Mouse (Mus musculus) heart, embryonic 10.5 days (tissue): Measurements from ENCODE around the gene Psmd12. TPM values are rescaled to one million over a fixed set of nuclear protein-coding genes. Genes with fewer than 3 reads are reported as not detected.

Experiments used
- DNase-seq: peaks from one replicate; pipeline ENCODE4 v3.0.0-alpha.2; 2017; ENCODE audit warnings: low spot score
- H3K27ac ChIP-seq: fragments of 300-500 bp; sonication (generic); 2 replicates; pipeline ENCODE4 v1.5.1; 2016; ENCODE audit warnings: mild to moderate bottlenecking
- H3K27me3 ChIP-seq: fragments of 300-500 bp; sonication (generic); 2 replicates; pipeline ENCODE4 v1.6.1; 2016; ENCODE audit warnings: mild to moderate bottlenecking; ENCODE audit not compliant: poor library complexity, insufficient read depth, severe bottlenecking
- H3K36me3 ChIP-seq: fragments of 300-500 bp; sonication (generic); 2 replicates; pipeline ENCODE4 v1.6.1; 2016; ENCODE audit warnings: mild to moderate bottlenecking, moderate library complexity
- H3K4me1 ChIP-seq: fragments of 300-500 bp; sonication (generic); 2 replicates; pipeline ENCODE4 v1.6.1; 2016; ENCODE audit warnings: mild to moderate bottlenecking
- H3K4me3 ChIP-seq: fragments of 300-500 bp; sonication (generic); 2 replicates; pipeline ENCODE4 v1.5.1; 2016; ENCODE audit warnings: mild to moderate bottlenecking, moderate library complexity
- H3K9me3 ChIP-seq: fragments of 300-500 bp; sonication (generic); 2 replicates; pipeline ENCODE4 v1.6.1; 2016; ENCODE audit warnings: mild to moderate bottlenecking, moderate library complexity
- WGBS: fragments of 180-500 bp; shearing (Covaris S2); methylation state at CpG from one replicate; pipeline ENCODE4 v1.1.7; 2016; 5-methylcytosine and 5-hydroxymethylcytosine counted together
- polyA plus RNA-seq: library from polyadenylated mRNA; unstranded; fragments of >200 nt; fragmentation: Nextera tagmentation; extraction: Ambion mirVana; gene quantifications from 2 replicates; pipeline ENCODE4 v1.2.1, GENCODE M21; 2016

Gene Psmd12
- polyA plus RNA-seq, 1 experiment from 2014 or later: 223 TPM

DNA sequence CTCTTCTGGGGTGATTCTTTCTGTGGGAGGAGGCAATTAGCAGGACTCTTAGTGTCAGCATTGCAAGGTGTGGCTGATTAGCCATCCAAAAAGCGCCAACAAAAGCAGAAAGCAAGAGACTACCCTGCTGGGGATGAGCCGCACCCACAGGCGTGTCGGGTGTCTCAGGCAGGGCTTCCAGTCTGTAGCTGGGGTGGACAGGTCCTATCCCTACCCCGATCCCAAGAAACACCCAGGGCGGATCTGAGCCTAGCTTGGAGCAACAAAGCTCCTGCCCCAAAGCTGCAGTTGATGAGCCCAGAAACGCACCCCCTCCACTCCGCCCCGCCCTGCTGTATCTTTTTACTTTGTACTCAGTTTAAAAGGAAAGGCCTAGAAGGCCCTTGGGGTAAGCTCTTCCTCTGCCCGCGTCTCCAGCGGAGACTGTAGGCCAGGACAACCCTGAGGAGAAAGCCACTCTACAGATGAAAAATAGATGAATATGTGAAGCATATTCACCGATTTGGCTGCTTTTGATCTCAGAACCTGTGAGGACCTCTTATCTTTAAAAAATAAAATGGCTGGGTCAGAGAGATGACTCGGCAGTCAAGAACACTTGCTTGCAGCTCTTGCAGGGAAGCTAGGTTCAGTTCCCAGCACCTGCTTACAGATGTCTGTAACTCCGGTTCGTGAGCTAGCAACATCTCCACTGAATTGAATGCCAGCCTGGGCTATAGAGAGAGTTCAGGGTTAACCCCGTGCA is 29.9 kb upstream of the Psmd12 start:
- H3K9me3 ChIP-seq: no peaks in the 10 kb centered on the region
- H3K27ac ChIP-seq: peak overlapping the region; percentile 47; the same call in 1 of the 2 replicates
- peaks cover 38% of the 10 kb centered on the region for H3K4me1 ChIP-seq
- no peak overlapping the region for H3K4me3 ChIP-seq
- no peaks in the 10 kb centered on the region for H3K27me3 ChIP-seq
- DNase-seq: no peak
- H3K36me3 ChIP-seq: peaks cover 8% of the 10 kb centered on the region
- WGBS: 60% methylated on average over 17 of the region's 17 CpGs

DNA sequence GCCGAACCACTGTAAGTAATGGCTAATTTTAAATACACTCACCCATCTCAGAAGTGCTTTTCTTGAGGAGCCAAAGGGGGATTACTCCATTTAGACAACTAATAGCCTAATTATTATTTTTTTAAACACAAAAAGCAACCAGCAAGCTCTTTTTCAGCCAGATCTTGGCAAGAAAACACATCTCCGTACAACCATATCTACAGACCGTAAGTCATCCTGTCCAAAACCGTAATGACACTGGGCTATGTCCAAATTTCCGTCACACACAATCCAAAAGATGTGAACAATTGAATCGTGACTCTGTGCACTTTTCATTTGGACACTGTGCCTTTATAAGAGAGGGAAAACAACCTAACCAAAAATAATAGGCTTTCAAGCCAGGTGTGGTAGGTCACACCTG is 29.2 kb upstream of the Psmd12 start:
- WGBS: 88% methylated on average over 6 of the region's 6 CpGs
- Histone ChIP-seq H3K27me3 (no peaks in the 10 kb centered on the region), H3K9me3 (no peaks in the 10 kb centered on the region), H3K4me3 (no peak overlapping the region), H3K36me3 (peaks cover 8% of the 10 kb centered on the region), H3K27ac (no peak overlapping the region), H3K4me1 (peaks cover 45% of the 10 kb centered on the region)
- no peak for DNase-seq

DNA sequence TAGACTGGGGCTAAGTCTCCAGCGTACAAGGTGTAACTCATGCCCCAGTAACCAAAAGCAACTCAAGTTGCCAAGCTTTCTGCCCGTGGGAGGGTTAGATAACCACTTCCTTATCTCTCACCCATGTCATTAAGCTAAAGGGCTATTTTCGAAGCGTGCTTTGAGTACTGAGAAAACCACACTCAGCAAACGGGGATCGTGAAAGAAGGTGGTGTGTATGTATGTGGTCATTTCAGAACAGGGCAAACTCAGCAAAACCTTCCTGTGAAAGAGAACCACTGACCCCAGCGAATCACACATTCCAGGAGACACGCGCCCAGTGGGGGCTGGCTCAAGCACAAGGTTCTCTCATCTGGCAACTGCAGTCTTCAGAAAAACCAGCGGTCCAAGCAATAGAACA is 28.2 kb upstream of the Psmd12 start:
- Histone ChIP-seq H3K36me3 (peaks cover 8% of the 10 kb centered on the region), H3K4me1 (peaks cover 48% of the 10 kb centered on the region), H3K4me3 (no peak overlapping the region), H3K27me3 (no peaks in the 10 kb centered on the region), H3K27ac (no peak overlapping the region; the same call in 1 of the 2 replicates), H3K9me3 (no peaks in the 10 kb centered on the region)
- 45% methylated on average over 10 of the region's 10 CpGs for WGBS
- no peak for DNase-seq

DNA sequence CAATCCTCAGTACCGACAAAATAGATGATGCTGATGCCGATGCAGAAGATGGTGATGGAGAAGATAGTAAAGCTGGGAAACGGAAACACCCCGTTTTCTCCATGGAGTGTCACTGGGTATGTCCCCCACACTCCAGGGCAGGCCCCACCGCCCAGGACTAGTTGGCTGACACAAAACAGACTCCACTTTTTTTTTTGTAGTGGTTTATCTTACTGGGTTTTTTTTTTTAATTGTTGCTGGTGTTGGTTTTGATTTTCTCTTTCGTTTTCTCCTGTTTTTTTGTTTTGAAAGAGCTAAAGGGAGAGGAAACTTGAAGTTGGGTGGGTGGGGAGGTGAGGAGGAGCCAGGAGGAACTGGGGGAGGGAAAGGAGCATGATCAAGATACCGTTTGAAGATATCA is 27.2 kb upstream of the Psmd12 start:
- peaks cover 42% of the 10 kb centered on the region for H3K4me1 ChIP-seq

DNA sequence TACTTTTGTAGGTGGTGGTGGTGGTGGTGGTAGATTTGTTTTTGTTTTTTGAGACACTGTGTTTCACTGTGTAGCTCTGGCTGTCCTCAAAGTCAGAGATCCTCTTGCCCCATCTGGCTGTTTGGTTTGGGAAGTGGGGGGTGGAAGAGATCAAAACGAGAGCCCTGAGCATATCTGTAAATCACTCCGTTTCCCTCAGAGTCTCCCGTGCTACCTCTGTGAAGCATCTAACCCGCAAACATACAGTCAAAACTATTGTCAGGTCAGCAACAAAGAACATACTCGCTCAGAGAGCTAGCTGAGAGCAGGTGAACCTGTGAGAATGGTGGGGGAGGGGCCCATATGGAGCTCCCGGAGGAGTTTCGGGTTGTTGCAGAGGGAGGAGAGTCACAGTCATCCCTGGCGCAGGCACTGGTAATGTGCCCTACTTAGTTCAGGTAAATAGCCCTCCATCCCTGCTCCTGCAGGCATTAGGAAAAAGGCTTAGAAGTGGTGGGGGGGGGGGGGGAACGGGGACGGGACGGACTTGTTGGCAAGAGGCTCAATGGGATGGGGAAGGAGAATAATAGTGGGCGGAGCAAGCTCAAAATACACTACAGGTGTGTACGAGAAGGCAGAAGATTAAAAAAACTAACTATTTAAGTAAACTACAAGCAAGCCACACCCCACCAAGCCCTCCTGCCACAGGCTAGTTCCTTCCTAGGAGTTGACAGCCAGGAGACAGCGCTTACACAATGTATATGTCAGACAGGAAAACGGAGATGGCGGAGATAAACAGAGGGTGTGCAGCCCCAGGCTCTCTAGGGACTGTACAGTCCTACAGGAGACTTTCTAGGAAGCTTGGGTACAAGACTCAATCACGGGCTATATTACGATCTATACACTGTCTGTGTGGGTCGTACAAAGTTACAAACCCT is 24.5 kb upstream of the Psmd12 start:
- WGBS: 52% methylated on average over 19 of the region's 19 CpGs
- Histone ChIP-seq H3K4me1 (peaks cover 26% of the 10 kb centered on the region), H3K27me3 (no peaks in the 10 kb centered on the region), H3K27ac (no peak overlapping the region), H3K36me3 (peaks cover 10% of the 10 kb centered on the region), H3K9me3 (no peaks in the 10 kb centered on the region), H3K4me3 (no peak overlapping the region)
- DNase-seq: no peak

More for the DNA sequence above, 27.2 kb upstream of the Psmd12 start:
- H3K9me3 ChIP-seq: no peaks in the 10 kb centered on the region
- no peak for DNase-seq
- 83% methylated on average over 7 of the region's 7 CpGs for WGBS
- H3K27me3 ChIP-seq: no peaks in the 10 kb centered on the region
- H3K4me3 ChIP-seq: no peak overlapping the region
- H3K27ac ChIP-seq: no peak overlapping the region
- H3K36me3 ChIP-seq: peaks cover 10% of the 10 kb centered on the region

DNA sequence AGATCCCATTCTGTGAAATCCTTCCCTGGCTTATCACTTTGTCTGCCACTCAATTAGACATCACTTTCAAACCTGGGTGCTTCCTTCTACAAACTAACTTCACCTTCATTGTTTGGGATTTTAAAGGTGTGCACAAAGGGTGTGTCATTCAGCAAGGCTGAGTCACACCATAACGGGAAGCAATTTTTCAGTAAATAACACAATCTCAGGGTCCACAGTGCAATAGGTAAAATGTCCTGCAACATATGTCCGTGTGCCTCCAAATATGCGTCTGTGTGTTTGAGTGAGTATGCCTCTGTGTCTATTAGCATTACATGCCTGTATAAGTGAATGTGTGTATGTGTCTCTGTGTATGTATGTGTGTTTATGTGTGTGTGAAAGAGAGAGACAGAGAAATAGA is 22.0 kb upstream of the Psmd12 start:
- DNase-seq: no peak
- H3K4me3 ChIP-seq: no peak overlapping the region
- no peaks in the 10 kb centered on the region for H3K9me3 ChIP-seq
- H3K27ac ChIP-seq: no peak overlapping the region
- 92% methylated on average over 3 of the region's 3 CpGs for WGBS
- H3K4me1 ChIP-seq: peaks cover 17% of the 10 kb centered on the region
- H3K36me3 ChIP-seq: peaks cover 10% of the 10 kb centered on the region
- no peaks in the 10 kb centered on the region for H3K27me3 ChIP-seq

DNA sequence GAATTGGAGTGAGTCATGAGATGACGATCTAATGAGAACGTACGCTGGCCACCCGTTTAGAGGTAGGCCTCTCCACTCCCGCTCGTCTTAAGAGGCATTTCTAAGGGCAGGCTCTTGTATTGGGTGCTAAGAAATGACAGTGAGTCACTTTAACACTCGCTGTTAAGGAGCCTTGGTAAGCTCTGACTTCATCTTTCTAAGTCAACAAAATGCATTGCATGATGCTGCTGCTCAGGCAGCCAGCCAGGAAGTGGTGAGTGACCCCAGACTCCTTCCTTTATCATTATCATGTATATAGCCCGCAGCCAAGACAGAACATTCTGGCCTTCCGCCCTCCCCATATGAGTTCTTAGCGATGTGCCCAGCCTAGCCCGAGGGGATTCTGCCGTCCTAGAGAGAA is 21.0 kb upstream of the Psmd12 start:
- no peak for DNase-seq
- H3K4me3 ChIP-seq: no peak overlapping the region
- no peaks in the 10 kb centered on the region for H3K27me3 ChIP-seq
- H3K4me1 ChIP-seq: peaks cover 17% of the 10 kb centered on the region
- H3K36me3 ChIP-seq: peaks cover 6% of the 10 kb centered on the region
- no peaks in the 10 kb centered on the region for H3K9me3 ChIP-seq
- H3K27ac ChIP-seq: no peak overlapping the region
- 65% methylated on average over 12 of the region's 12 CpGs for WGBS

DNA sequence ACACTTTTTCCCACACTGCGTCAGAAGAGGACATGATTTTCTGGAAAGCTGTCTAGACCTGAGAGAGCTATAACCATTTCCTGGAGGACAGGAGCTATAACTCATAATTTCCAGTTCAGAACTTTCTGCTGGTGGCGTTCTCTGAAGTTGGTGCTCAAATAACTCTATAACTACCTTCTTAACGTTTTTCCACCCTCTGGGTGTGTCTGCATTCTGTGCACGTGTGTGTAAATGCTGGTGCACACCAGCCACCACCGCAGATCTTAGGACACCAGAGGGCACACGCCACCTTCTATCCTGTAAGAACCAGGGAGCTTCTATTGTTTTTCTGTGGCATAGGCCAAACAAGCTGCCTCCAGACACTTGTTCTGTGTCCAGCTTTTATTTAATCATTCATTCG is 20.3 kb upstream of the Psmd12 start:
- H3K27me3 ChIP-seq: no peaks in the 10 kb centered on the region
- no peaks in the 10 kb centered on the region for H3K9me3 ChIP-seq
- H3K4me1 ChIP-seq: peaks cover 17% of the 10 kb centered on the region
- no peak for DNase-seq
- H3K36me3 ChIP-seq: 0 out of 2 replicates have a peak, but pooled peaks cover 2% of the 10 kb centered on the region
- no peak overlapping the region for H3K27ac ChIP-seq
- H3K4me3 ChIP-seq: no peak overlapping the region
- WGBS: 83% methylated on average over 7 of the region's 7 CpGs

DNA sequence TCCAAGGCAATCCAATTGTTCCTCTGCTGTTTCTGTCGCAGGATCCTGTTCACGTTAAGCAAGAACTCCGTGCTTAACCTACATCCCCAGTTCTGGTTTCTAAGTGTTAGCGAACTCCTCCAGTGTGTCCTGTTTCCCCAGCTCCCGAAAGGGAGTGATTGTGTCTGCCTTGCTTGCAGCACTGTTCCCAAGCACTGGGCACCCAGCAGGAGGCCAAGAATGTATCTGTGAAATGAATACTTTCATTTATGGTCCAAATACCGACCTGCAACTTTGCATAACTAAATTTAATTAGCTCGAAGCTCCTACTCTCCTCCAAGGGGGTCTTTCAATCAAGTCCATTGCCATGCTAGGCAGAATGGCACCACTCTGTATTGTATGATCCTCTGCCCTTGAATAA is 19.5 kb upstream of the Psmd12 start:
- DNase-seq: no peak
- Histone ChIP-seq H3K36me3 (0 out of 2 replicates have a peak, but pooled peaks cover 2% of the 10 kb centered on the region), H3K27me3 (no peaks in the 10 kb centered on the region), H3K4me1 (peaks cover 12% of the 10 kb centered on the region), H3K4me3 (no peak overlapping the region), H3K27ac (no peak overlapping the region), H3K9me3 (no peaks in the 10 kb centered on the region)
- WGBS: 86% methylated on average over 7 of the region's 7 CpGs

DNA sequence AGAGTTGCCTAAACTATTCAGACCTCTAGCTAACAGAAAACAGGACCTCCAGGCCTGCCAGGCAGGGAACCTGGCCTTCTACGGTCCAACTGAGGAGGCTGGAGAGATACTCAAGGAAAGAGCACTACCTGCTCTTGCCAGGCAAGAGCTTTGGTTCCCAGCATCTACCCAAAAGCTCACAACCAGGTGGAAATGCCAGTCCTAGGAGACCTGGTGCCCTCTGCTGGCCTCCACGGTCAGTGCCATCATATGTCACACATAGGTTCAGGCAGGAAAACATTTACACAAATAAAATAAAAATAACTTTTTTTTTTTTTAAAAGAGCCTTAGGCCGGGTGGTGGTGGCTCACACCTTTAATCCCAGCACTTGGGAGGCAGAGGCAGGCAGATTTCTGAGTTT is 16.8 kb upstream of the Psmd12 start:
- H3K27me3 ChIP-seq: no peaks in the 10 kb centered on the region
- H3K9me3 ChIP-seq: no peaks in the 10 kb centered on the region
- no peak overlapping the region for H3K4me3 ChIP-seq
- H3K36me3 ChIP-seq: no peaks in the 10 kb centered on the region
- H3K4me1 ChIP-seq: peaks cover 7% of the 10 kb centered on the region
- no peak for DNase-seq
- H3K27ac ChIP-seq: no peak overlapping the region
- 92% methylated on average over 3 of the region's 3 CpGs for WGBS

DNA sequence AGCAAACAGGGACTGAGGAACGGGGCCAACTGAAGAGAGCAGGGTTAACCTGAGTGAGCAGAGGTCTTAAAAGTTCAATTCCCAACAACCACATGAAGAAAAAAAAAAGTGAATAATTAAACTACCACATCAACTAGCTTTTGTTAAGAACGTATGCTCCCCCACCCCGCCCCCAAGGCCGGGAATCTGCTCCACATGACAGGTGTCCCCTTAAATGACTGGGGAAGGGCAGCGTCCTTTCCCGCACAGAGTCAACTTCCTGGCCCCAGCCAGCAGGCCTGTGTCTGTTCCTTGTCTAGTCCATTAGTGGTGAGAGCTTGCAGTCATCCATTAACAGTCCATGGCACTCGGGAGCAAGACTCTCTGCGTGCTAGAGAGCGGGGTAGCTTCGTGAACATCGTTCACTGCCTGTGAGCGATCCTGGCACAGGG is 16.0 kb upstream of the Psmd12 start:
- Histone ChIP-seq H3K4me1 (peaks cover 9% of the 10 kb centered on the region), H3K36me3 (no peaks in the 10 kb centered on the region), H3K27ac (no peak overlapping the region), H3K9me3 (no peaks in the 10 kb centered on the region), H3K27me3 (no peaks in the 10 kb centered on the region), H3K4me3 (no peak overlapping the region)
- whole genome bisulfite sequencing: 58% methylated on average over 12 of the region's 12 CpGs
- DNase-seq: no peak

DNA sequence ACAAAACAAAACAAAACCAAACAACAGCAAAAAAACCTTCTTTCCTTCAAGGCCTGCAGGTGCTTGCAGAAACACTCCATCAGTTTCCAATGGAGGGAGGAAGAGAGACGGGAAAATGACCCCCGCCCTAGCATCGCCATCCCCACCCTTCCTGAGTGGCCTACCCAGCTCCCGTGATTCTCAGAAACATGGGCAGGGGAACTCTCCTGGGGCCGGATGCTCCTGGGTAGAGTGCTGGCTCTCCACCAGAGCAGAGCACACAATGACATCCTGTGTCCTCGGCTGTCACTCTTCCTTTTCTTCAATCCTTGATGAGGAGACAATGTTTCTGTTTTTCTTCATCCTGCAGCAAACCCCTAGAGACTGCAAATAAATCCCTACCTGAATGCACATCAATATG is 15.1 kb upstream of the Psmd12 start:
- H3K4me1 ChIP-seq: peaks cover 11% of the 10 kb centered on the region
- no peak for DNase-seq
- H3K9me3 ChIP-seq: no peaks in the 10 kb centered on the region
- no peak overlapping the region for H3K27ac ChIP-seq
- no peaks in the 10 kb centered on the region for H3K36me3 ChIP-seq
- no peaks in the 10 kb centered on the region for H3K27me3 ChIP-seq
- H3K4me3 ChIP-seq: no peak overlapping the region
- WGBS: 53% methylated on average over 6 of the region's 6 CpGs

DNA sequence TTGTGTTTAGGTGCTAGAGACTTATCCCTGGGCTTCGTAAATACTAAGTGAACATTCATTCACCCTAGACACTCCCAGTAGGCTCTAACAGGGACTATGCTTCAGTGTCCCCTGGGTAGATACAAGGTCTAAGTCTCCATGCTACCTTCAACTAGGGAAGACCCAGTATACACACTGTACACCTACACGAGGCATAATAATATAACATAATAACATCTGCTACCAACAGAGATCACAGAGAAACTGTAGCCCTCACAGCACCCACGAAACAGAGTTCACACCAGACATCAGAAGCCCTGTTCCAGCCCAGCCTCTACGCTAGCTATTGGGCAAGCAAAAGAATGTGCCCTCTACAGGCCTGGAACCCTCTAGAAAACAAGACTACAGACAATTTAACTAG is 14.2 kb upstream of the Psmd12 start:
- 90% methylated on average over 4 of the region's 4 CpGs for WGBS
- no peak for DNase-seq

More for the DNA sequence above, 14.2 kb upstream of the Psmd12 start:
- H3K4me3 ChIP-seq: no peak overlapping the region
- no peaks in the 10 kb centered on the region for H3K27me3 ChIP-seq
- H3K9me3 ChIP-seq: no peaks in the 10 kb centered on the region
- H3K27ac ChIP-seq: no peak overlapping the region
- H3K4me1 ChIP-seq: peaks cover 15% of the 10 kb centered on the region
- no peaks in the 10 kb centered on the region for H3K36me3 ChIP-seq
